Mouse (Mus musculus): ENCODE data around the gene Ddr2. TPM values are rescaled to one million over a fixed set of nuclear protein-coding genes. Genes with fewer than 3 reads are reported as not detected.

Ddr2 gene
- polyA plus RNA-seq, 2 experiments from 2014 or later: 0.08 TPM; not detected in 1

GRCm38 (mm10) chr1:169946004-169946403 lies 164.6 kb downstream of the Ddr2 start:
- no peak for ATAC-seq

DNA sequence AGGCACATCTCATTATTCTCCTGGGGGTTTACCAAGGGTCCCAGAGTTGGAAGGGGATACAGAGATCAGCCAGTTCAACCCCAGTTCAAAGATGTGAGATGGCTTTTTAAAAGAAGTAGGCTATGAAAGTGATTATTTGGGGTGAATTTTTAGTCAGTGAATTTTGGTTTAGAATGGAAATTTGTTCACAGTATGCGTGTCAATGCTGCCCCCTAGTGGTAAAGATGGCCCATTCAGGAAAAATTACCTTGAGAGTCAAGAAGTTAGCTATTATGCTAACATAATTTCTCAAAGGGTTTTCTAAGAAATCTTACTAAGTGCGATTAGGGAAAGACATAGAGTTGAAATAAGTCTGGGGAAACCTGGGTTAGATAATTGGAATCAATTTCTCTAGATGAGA lies 171.2 kb downstream of the Ddr2 start:
- ATAC-seq: no peak

- no peak for ATAC-seq
These were observed 176.4 kb downstream of the Ddr2 start for GRCm38 (mm10) chr1:169934005-169934725.

- ATAC-seq: no peak
These were observed 178.3 kb downstream of the Ddr2 start for GRCm38 (mm10) chr1:169932122-169932746.

GRCm38 (mm10) chr1:169931698-169932097 lies 178.9 kb downstream of the Ddr2 start:
- ATAC-seq: no peak

DNA sequence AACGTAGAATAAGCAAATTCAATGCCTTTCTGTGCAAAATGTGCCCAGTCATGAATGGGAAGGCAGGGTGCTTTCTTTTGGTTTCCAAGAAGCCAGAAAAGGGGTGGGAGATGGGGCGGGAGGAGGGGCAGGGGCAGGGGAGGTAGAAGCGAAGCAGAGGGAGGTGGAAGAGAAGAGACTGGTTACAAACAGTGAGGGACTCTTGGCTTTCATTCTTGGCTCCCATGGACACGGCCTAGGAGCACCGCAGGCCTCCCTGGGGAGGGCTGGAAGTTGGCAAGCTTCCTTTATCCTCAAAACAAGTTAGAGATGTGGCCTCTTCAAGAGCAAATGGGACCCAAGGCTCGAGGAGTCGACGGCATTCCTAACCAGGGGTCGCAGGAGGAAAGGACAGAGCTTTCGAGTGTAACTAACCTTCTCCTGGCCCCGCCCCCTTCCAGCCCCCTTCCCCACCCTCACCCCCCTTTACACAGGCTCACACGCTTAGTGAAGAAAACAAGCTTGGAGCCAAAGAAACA lies 182.0 kb downstream of the Ddr2 start, which contains the start of gene Ccdc190:
Gene Ccdc190 (plus strand): TSS at position 195 of the 518 bp plus-strand sequence.
- no peak for ATAC-seq

DNA sequence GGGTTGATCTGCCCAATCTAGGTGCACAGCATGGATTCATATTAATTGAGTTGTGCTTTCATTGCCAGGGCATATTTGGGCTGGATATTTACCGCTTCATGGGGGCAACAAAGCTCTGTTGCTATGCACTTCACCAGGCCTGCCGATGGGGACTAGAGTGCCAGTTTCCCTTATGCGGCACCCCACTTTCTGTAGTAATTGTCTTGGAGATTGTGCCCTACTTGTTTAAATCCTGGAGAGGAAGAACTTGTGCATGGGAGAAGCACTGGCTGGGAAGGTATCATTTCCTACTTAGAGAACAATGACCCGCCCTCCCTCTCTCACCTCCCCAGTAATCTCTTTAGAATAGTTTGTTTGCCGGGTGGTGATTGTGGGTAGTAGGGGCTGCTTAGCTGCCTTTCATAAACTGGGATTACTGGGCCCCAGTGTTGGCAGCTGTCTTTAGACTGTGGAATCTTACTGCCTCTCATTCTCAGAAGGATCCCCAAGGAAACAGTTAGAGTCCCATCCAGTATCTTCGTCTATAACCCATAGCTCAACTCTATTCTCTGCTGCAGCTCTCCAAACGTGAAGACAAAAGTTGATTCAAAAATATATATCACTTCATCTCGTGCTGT lies 182.7 kb downstream of the Ddr2 start:
- ATAC-seq: no peak

GRCm38 (mm10) chr1:169924567-169924966 lies 186.0 kb downstream of the Ddr2 start:
- no peak for ATAC-seq

Other genes with a start within 250 kb of the Ddr2 start
- not detected for gene Ccdc190, start 182.1 kb downstream of the Ddr2 start, polyA plus RNA-seq (2017; shearing (Covaris generic))
- 10 to 100 TPM in 1 of 2 experiments, 1 to 10 TPM in 1; 6.2 to 12.0 TPM for gene Hsd17b7, start 141.5 kb downstream of the Ddr2 start, polyA plus RNA-seq (2017; shearing (Covaris generic))
- gene Uap1, start 64.2 kb upstream of the Ddr2 start, polyA plus RNA-seq (2017; shearing (Covaris generic)): 10 to 100 TPM; 17.0 to 17.3 TPM
- 10 to 100 TPM; 13.8 to 13.9 TPM for gene Uhmk1, start 104.6 kb upstream of the Ddr2 start, polyA plus RNA-seq (2017; shearing (Covaris generic))
- not detected for gene Sh2d1b2, start 122.0 kb upstream of the Ddr2 start, polyA plus RNA-seq (2017; shearing (Covaris generic))
- gene Sh2d1b1, start 166.6 kb upstream of the Ddr2 start, polyA plus RNA-seq (2017; shearing (Covaris generic)): under 1 TPM in 1 of 2 experiments, not detected in 1; 0.31 TPM
- not detected for gene Gm7694, start 195.6 kb upstream of the Ddr2 start, polyA plus RNA-seq (2017; shearing (Covaris generic))
- not detected for gene Spata46, start 198.0 kb upstream of the Ddr2 start, polyA plus RNA-seq (2017; shearing (Covaris generic))